Mouse (Mus musculus) inflammation-experienced regulatory T-cells, adult 6 months (primary cell): ENCODE data around the gene Ccnt1. TPM values are rescaled to one million over a fixed set of nuclear protein-coding genes. Genes with fewer than 3 reads are reported as not detected.
A peak's percentile ranks its signal among the peaks of the same experiment; 100 is the strongest.

Source experiments
- ATAC-seq: one replicate; pipeline ENCODE4 v1.8.0; 2017
- polyA plus RNA-seq, 3 experiments: library from polyadenylated mRNA; unstranded; fragments of 100-300 nt; shearing (Covaris generic); gene quantifications; one replicate each; pipeline ENCODE4 v1.2.1; 2017

Ccnt1 gene
- polyA plus RNA-seq, 3 experiments from 2014 or later: 69.3 to 99.2 (median 86.3) TPM

- ATAC-seq: no peak
Observed at GRCm38 (mm10) chr15:98509387-98509786, 61.3 kb downstream of the Ccnt1 start.

- no peak for ATAC-seq
Observed at GRCm38 (mm10) chr15:98507321-98507720, 63.4 kb downstream of the Ccnt1 start.

DNA sequence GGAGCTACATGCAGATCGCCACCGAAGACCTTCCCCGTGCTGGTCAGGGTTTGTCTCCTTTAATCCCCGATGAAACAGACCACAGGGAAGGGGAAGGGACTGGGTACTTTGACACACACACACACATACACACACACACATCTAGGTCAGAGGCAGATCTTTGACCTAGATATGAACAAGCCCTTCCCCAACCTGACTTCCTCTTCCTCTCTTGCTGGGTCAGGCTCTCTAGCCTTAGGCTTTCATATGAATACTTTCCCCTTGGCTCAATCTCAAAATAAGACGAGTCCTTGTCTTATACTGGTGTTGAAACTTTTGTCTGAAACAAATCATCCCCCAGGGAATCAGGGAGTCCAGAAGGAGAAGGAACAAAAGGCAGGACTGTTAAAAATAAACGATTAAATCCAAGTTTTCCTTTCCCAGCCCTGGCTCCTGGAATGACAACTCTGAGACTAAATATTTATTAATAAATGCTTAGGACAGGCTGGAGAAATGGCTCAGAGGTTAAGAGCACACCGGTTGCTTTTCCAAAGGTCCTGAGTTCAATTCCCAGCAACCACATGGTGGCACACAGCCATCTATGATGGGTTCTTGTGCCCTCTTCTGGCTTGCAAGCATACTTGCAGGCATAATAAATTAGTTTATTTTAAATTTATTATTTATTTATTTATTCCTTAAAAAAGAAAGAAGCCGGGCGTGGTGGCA lies 64.3 kb downstream of the Ccnt1 start:
- ATAC-seq: no peak

DNA sequence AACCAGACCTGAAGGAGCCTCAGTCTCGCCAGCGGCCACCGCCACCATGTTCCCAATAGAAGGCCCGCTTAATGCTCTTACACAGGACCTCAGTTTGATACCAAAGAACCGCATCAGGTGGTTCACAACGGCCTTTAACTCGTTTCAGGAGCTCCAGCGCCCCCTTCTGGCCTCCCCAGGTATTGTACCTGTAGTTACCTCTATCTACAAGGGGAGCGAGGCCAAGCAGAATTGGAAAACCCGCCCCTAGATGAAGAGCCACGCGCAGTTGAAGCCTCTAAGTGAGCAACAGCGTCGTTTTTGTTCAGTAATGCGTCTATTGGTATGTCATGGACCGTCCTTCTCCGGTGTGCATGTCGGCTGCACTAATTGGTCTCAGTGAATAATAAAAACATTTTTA lies 66.2 kb downstream of the Ccnt1 start:
- peak; percentile 41 for ATAC-seq

DNA sequence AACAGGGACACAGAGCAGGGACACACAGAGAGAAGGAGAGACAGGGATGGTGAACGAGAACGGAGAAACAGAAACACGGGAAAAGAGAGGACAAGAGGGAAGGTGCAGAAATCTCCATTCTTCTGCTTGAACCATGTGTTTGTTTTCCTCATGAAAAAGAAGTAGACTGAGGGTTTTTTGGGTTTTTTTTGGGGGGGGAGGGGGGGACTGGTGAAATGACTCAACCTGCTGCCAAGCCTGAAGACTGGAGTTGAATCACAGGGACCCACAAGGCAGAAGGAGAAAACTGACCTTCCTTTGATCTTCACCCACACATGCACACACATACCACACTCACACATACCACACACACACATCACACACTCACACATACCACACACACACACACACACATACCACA lies 67.4 kb downstream of the Ccnt1 start:
- no peak for ATAC-seq

GRCm38 (mm10) chr15:98497631-98498030 lies 73.1 kb downstream of the Ccnt1 start:
- ATAC-seq: no peak

GRCm38 (mm10) chr15:98492102-98492501 lies 78.6 kb downstream of the Ccnt1 start, which contains the start of gene Olfr279:
Olfr279 (plus strand) TSS chr15:98492402.
- no peak for ATAC-seq

GRCm38 (mm10) chr15:98491332-98491731 lies 79.4 kb downstream of the Ccnt1 start:
- no peak for ATAC-seq

Other genes starting within 250 kb of the Ccnt1 start
- not detected for gene Olfr284, start 229.9 kb downstream of the Ccnt1 start, polyA plus RNA-seq
- gene Olfr283, start 190.0 kb downstream of the Ccnt1 start, polyA plus RNA-seq: not detected
- gene Olfr282, start 139.7 kb downstream of the Ccnt1 start, polyA plus RNA-seq: not detected
- gene Olfr281, start 118.3 kb downstream of the Ccnt1 start, polyA plus RNA-seq: not detected
- not detected for gene OR5BS1P, start 101.0 kb downstream of the Ccnt1 start, polyA plus RNA-seq
- not detected for gene Lalba, start 88.2 kb downstream of the Ccnt1 start, polyA plus RNA-seq
- under 1 TPM in 2 of 3 experiments, not detected in 1; 0.06 to 0.07 TPM for gene Olfr279, start 78.5 kb downstream of the Ccnt1 start, polyA plus RNA-seq
- gene Kansl2, start 36.7 kb downstream of the Ccnt1 start, polyA plus RNA-seq: 10 to 100 TPM; 29.4 to 33.1 (median 32.4) TPM
- not detected for gene 4930415O20Rik, start 81 bp upstream of the Ccnt1 start, polyA plus RNA-seq
- gene Adcy6, start 39.2 kb upstream of the Ccnt1 start, polyA plus RNA-seq: under 1 TPM in 2 of 3 experiments, not detected in 1; 0.28 to 0.44 TPM
- under 1 TPM in 2 of 3 experiments, not detected in 1; 0.30 to 0.38 TPM for gene Cacnb3, start 59.9 kb upstream of the Ccnt1 start, polyA plus RNA-seq
- gene Ddx23, start 92.0 kb upstream of the Ccnt1 start, polyA plus RNA-seq: 10 to 100 TPM; 15.4 to 37.0 (median 37.0) TPM
- 1 to 10 TPM in 1 of 3 experiments, under 1 TPM in 2; 0.94 to 1.8 (median 0.99) TPM for gene Rnd1, start 106.5 kb upstream of the Ccnt1 start, polyA plus RNA-seq
- not detected for gene Ccdc65, start 137.3 kb upstream of the Ccnt1 start, polyA plus RNA-seq
- gene Fkbp11, start 157.3 kb upstream of the Ccnt1 start, polyA plus RNA-seq: 1 to 10 TPM in 1 of 3 experiments, under 1 TPM in 1, not detected in 1; 0.62 to 1.7 TPM
- gene Arf3, start 192.3 kb upstream of the Ccnt1 start, polyA plus RNA-seq: 10 to 100 TPM; 35.5 to 38.0 (median 37.8) TPM
- gene Wnt10b, start 207.2 kb upstream of the Ccnt1 start, polyA plus RNA-seq: under 1 TPM in 1 of 3 experiments, not detected in 2; 0.15 TPM
- gene Wnt1, start 218.9 kb upstream of the Ccnt1 start, polyA plus RNA-seq: under 1 TPM in 1 of 3 experiments, not detected in 2; 0.15 TPM
- gene Ddn, start 238.6 kb upstream of the Ccnt1 start, polyA plus RNA-seq: not detected